Mouse (Mus musculus) 416B (cell line): ENCODE measurements around the gene Sec63.

Experiments used
- DNase-seq: peaks from one replicate; pipeline ENCODE4 v3.0.0; 2011; ENCODE audit warnings: low read depth

Sec63 gene

DNA sequence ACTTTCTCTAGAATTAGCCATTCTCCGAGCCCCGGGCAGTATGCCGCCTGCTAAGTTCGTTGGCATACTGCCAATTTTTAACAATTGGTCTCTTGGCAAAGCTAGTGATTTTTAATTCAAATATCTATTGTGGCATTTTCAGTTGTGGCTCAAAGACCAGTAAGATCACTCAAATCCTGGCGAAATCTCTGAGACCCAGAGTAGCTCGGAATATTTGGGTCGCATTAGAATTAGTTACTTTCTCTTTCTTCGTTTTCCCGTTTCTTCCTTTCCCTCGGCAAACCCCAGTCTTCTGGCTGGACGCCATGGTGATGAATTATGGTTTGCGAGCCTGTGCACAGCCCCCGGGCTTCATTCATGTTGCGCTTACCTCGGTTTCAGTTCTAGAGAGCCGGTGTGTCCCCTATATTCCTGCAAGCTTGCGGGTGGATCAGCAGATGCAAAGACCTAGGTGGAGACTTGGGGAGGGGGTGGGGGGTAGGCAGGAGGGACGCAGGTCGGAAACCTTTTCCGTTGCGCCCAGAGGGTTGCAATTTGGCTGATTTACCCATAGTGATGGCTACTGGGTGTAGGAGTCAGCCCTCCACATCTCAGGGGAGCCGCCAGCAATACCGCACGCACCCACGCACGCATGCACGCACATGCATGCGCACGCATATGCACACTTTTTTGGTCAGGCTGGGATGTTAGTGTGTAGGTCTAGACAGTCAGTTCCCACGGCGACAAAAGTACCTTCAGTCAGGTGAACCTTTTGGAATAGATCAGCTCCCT, 102.5 kb downstream of the Sec63 start:
- DNase-seq, result peak; percentile 41

DNA sequence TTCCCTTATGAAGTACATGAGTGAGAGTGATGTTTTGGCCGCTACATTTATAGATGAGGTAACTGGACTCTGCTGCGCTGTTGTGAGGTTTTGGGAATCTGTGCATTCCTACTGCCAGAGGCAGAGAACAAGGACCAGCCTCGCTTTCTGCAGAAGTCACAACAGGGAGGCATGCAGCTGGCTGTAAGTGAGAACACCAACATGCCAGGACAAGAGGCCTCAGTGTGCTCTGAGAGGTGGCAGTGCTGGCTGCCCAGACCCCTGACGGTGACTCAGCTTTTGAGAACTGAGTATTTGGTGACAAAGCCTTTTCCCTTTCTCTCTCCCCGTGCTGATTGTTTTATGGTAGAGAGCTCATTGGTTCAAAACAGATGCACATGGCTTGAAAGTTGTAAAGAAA, 103.4 kb downstream of the Sec63 start:
- peak; percentile 21 for DNase-seq

DNA sequence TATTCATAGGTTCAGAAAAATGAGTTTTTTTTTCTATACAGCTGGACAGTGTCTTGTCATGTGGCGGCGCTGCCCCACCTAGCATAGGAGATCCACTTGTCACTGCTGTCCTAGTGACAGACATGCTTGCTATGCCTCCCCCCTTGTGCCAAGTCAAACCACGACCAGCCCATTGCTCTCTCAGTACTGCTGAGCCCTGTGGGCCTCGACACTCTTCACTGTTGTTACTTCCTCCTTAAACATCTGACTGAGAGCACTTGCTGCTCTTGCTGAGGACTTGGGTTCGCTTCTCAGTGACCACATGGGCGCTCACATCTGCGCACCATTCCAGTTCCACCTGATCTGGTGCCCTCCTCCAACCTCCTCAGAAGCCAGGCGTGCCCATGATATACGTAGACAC, 107.1 kb downstream of the Sec63 start:
- DNase-seq, result no peak

DNA sequence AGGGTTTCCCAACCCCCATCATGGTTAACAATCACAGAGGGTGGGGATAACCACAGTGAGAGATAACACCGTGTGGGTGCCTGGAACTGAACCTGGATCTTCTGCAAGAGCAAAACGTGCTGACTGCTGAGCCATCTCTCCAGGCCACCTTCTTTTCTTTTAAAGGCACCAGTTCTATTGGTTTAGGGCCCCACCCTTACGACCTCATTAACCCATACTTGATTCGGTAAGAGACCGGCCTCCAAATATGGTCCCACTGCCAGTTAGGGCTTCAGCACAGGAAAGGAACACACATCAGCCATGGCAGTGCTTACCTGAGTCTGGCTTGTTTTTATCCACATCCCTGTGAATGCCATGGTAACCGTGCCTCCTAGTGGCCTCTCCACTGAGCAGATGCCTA, 108.2 kb downstream of the Sec63 start:
- DNase-seq, result no peak

DNA sequence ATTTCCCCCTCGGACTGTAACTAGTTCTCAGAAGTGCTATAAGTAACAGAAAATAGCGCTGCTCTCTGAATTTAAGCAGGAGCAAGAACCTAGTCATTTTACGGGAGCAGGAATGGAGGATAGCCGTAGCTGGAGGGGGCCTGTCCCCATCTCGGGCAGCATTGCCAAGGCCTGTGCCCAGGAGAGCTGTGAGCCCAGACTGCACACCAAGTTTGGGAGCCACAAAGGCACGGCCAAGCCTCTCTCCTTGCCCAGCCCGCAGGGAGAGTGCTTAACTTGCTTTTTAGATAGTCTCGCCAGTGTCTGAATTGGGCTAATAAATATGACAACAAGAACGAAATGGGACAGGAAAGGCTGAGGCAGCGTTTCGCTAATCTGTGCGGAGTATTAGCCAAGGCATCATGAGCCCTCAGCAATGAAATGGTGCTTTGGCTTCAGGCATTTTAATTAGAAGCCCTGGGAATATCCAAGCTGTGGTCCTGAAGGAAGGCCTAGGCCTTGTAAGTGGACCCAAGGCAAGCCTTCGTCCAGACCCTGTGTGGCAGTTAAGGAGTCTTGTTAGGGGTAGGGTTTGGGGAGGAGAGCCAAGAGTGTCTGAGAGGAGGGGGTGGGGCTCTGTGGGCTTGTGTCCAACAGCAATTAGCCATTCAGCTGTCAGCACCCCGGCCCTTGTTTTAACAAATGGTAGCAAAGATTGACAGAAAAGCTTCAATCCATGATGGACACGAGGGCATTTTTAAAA, 111.1 kb downstream of the Sec63 start:
- no peak for DNase-seq

DNA sequence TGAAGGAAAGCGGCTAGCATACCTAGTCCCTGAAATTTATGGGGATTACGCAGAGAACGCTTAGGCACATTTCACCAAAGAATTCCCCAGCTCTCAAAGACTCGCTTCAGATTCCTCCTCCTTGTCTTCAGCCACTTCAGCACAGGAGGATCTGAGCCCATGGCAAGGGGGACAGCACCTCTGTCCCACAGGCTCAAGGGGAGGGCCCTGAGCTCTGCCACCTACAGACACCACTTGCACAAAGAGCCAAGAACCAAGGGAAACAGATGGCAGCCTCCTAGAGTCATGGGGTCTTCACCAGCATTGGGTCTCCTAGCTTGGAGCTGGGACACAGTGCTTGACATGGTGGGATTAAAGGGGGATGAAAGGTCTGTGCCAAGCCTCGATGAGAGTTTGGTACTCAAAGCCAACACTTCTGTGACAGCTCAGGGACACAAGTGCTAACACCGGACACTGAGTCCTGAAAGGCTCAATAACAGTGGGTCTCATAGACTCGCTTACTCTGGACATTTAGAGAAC, 111.8 kb downstream of the Sec63 start:
- DNase-seq, result no peak

DNA sequence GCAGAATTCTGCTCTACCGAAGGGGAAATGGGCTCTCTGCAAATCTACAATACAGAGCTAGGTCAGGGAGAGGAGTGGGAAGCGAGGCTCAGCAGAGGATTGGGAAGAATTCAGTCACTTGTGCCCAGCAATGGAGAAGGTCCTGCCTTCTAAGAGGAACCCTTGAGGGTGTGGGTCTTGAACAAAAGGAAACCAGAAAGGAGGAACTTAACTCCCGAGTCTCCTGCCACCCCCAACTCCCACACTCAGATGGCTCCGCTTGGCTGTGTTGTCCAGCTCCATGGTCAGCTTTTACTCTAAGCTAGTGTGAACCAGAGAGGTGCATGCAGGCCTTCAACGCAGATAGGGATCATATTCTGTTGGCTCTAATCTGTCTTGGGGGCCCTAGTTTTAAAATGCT, 114.9 kb downstream of the Sec63 start:
- no peak for DNase-seq

DNA sequence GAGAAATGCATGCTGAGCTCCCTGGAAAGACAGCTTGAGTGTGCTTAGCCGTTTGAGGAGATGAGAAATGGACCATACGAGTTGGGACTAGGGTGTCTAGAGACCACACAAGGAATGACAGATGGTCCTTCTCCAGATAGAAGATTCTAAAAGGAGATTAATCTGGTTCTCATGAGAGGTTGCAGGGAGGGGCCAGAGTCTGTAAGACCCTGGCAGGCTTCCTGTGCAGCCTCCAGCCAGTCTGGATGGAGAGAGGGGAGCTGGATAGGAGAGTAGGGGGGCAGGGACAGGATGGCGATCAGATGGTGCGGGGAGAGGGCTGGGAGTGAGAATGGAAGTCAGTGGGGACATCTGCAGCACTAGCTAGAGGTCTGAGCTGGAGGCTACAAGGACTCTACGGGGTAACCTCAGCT, 118.0 kb downstream of the Sec63 start:
- DNase-seq, result no peak

DNA sequence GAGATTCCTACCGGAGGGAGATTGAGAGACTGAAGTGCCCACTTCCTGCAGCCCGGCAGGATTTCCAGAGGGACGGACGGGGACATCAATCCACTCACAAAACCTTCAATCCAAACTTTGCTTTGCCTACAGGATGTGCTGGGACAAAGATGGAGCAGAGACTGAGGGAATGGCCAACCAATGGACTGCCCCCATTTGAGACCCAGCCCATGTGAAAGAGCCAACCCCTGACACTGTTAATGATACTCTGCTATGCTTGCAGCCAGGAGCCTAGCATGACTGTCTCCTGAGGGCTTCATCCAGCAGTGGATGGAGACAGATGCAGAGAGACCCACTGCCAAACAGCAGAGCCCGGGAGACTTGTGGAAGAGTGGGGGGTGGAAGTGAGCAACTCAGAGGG, 118.4 kb downstream of the Sec63 start:
- no peak for DNase-seq
